Mouse (Mus musculus) thymus, adult 18-20 months (tissue): ENCODE data around the gene Hectd3.

Experiments
- DNase-seq, 2 experiments: peaks; one replicate each; pipeline ENCODE4 v3.0.0; 2022; ENCODE audit warnings: mixed read lengths in 2 of 2

Hectd3 gene

GRCm38 (mm10) chr4:116995131-116995797 lies at the start of gene Hectd3:
Gene Hectd3, plus strand, starts transcription at chr4:116995317.
- peak in 1 of 2 experiments; percentile 41 for DNase-seq

DNA sequence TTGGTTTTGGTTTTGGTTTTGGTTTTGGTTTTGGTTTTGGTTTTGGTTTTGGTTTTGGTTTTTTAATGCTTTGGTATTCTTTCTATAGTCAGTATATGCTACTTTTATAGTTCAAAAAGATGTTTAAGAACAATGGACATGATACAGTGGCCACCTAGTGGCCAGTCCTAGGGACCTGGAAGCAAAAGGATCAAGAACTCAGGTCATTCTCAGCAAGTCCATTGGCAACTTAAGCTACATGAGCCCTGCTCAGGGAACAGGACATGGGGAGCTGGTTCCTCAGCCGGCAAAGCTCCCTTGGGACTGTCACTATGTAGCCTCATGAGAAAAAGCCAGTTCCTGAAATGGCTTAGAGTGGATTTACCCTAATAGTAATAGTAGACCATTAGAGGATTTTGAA lies 43.5 kb upstream of the Hectd3 start:
- DNase-seq = no peak

- DNase-seq = no peak
Observed at GRCm38 (mm10) chr4:116954951-116955350, 40.2 kb upstream of the Hectd3 start.

GRCm38 (mm10) chr4:116976503-116976902 lies 18.6 kb upstream of the Hectd3 start:
- DNase-seq = no peak

- DNase-seq = no peak
Observed at GRCm38 (mm10) chr4:116985681-116986080, 9.4 kb upstream of the Hectd3 start.

DNA sequence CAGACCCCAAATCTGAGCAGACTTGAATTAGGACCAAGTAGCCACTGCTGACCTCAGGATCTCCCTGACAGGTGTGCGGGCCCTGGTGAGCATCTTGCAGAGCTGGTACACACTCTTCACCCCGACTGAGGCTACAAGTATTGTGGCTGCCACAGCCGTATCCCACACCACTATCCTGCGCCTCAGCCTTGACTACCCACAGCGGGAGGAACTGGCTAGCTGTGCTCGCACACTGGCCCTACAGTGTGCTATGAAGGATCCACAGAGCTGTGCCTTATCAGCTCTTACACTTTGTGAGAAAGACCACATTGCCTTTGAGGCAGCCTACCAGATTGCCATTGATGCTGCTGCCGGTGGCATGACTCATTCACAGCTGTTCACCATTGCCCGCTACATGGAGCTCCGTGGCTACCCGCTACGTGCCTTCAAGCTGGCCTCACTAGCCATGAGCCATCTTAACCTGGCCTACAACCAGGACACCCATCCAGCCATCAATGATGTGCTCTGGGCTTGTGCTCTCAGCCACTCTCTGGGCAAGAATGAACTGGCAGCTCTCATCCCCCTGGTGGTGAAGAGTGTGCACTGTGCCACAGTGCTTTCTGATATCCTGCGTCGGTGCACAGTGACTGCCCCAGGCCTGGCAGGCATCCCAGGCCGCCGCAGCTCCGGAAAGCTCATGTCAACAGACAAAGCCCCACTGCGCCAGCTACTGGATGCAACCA lies 8.6 kb upstream of the Hectd3 start:
- DNase-seq = peak; percentile 47 to 57

DNA sequence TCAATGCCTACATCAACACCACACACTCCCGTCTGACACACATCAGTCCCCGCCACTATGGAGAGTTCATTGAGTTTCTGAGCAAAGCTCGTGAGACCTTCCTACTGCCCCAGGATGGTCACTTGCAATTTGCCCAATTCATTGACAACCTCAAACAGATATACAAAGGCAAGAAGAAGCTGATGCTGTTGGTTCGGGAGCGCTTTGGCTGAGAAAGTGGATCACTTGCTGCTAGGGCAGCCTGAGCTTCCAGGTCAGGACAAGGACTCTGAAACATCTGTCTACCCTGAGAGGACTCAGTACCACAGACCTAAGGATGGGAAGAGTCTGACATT lies 8.0 kb upstream of the Hectd3 start:
- DNase-seq = no peak

- no peak for DNase-seq
Observed at GRCm38 (mm10) chr4:116989731-116990130, 5.4 kb upstream of the Hectd3 start.

DNA sequence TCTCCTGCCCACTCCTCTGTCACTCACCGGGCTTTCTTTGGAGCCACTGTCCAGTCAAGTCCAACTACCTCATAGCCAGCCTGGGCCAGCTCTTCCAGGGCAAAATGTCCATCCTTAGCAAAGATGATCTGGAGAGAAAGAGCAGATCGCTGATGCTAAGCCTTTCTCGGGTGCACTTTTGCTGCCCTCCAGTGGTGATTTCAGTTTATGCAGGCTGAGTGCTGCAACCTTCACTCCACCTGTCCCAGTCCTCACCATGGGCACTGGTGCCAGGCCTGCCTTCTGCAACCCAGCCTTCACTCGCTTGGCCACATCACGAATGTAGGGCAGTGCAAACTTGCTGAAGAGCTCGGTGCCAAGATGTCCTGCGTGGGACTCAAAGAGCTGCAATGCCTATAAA lies 3.8 kb upstream of the Hectd3 start:
- DNase-seq = peak; percentile 42 to 47

DNA sequence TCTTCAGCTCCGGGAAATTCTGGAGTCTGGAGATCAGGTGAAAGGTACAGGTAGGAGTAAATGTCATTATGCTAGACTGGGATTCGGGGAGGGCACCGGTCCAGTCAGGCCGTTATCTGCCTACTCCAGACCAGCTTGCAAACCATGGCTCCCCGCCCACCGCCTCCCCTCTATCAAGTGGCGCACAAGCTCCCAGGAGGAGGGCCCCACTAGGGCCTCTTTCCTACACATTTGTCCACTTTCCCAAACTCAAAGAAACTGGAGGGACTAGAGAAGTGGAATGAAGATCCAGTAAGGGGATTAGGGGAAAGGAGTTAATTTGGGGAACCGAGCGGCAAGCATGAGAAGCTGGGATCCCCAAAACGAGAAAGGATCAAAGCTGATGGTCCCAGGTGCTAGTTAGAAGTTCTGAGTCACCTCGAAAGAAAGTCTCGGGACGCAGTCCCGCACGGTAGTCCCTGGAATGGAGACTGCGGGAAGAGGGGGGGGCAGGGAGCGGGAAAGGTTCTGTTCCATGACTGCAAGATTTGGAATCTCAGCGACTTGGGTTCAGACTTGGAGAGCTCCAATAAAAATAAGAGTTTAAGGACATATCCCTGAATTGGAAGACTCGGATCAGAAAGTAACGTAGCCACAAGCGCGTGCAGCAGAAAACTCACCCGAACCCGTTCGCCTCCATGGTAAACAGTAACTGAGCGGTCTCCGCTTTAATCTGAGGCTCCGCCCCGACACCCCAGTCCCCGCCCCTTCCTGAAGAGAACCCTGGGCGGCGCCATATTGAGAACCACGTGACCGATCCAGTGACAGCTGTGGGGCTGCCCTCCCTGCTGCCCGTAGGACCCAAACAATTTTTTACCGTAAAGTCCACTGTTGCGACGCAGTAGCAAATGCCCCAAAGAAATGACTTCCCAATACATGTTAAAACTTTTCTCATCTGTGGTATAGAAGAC lies 1.2 kb upstream of the Hectd3 start, which contains the start of gene Urod:
Urod (minus strand) TSS at position 742 of the 950 bp plus-strand sequence.
- DNase-seq = peak; percentile 92 to 94

DNA sequence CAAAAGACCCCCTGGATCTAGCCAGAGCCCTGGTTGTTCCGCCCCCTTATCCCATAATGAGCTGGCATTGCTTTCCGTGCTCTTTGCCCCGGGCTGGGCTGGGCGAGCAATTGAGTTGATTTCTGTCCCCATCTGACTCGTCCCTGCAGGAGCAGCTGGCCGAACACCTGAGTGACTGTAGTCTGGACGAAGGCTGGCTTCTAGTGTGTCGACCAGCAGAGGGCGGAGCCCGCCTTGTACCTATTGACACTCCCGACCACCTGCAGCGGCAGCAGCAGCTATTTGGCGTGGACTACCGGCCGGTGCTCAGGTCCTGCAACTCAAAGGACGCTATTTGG lies 650 bp downstream of the Hectd3 start:
- peak in 1 of 2 experiments; percentile 25 for DNase-seq

- no peak for DNase-seq
Observed at GRCm38 (mm10) chr4:116999513-117000154, 4.5 kb downstream of the Hectd3 start.

DNA sequence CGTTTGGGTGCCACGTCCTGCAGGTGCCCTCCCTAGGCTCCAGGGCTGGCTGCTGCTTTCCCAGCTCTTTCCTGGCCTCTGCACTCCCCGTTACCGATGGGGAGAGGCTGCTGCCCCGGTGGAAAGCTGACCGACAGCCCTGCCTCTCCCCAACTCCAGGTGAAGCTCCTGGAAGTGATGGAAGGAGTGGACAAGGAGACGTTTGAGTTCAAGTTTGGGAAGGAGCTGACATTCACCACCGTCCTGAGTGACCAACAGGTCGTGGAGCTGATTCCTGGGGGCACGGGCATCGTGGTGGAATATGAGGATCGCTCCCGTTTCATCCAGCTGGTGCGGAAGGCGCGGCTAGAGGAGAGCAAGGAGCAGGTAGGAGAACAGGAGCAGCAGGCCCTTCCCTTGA lies 6.8 kb downstream of the Hectd3 start:
- DNase-seq = no peak

DNA sequence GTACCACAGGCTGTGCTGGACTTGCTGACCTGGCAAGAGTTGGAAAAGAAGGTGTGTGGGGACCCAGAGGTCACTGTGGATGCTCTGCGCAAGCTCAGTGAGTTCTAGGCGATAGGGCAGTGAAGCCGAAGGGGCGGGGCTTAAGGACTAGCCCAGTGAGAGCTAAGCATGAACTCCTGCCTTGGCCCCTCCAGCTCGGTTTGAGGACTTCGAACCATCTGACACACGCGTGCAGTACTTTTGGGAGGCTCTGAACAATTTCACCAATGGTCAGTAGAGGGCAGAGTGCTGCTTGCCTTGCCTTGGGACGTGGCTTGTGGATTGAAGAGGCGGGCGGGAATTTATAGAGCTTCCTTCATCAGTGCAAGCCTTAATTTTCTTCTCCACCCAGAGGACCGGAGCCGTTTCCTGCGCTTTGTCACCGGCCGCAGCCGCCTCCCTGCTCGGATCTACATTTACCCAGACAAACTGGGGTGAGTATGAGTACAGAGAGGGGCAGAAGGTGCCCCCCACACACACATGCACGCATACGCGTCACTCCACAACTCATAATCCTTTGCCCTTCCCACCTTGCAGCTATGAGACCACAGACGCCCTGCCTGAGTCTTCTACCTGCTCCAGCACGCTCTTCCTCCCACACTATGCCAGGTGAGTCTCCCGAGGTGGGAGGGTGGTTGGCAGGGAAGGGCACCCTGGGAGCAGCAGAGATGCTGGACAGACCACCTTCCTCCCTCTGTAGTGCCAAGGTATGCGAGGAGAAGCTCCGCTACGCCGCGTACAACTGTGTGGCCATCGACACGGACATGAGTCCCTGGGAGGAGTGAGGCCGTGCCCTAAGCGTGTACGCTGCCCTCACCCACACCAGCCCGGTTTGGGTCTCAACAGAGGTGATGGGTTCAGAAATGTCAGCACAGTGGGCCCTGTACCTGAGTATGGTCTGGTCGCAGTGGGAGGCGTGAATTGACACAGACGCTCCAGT lies 7.7 kb downstream of the Hectd3 start:
- DNase-seq = no peak

DNA sequence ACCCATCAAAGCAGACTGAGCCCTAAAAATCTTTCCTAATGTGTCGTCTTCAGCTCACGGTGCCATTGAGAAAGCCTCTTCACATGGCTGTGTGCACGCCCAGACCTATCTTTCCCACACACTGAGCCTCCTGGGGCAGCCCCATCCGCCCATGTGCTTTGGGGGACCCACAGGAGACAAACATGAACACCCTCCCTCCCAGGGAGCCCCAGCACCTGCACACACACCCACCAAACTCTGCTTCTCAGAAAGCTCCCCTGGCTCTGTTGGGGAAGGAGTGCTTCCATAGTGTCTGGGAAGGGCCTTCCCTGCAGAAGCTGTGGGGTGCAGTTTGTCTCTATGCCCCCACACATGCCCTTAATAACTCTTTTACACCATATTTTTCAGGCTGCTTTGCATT lies 9.5 kb downstream of the Hectd3 start:
- DNase-seq = no peak

GRCm38 (mm10) chr4:117005611-117006400 lies 10.7 kb downstream of the Hectd3 start:
- DNase-seq = no peak

- DNase-seq = no peak
Observed at GRCm38 (mm10) chr4:117007058-117007457, 11.9 kb downstream of the Hectd3 start.

- DNase-seq = no peak
Observed at GRCm38 (mm10) chr4:117010231-117010630, 15.1 kb downstream of the Hectd3 start.

GRCm38 (mm10) chr4:117013596-117013995 lies 18.5 kb downstream of the Hectd3 start:
- DNase-seq = no peak

GRCm38 (mm10) chr4:117014901-117015415 lies 19.8 kb downstream of the Hectd3 start:
- no peak for DNase-seq

GRCm38 (mm10) chr4:117017738-117018137 lies 22.6 kb downstream of the Hectd3 start:
- no peak for DNase-seq
